Mouse (Mus musculus) cortical plate, adult 2 months (tissue): Measurements from ENCODE around the gene Primpol.

Source experiments
- CTCF ChIP-seq: fragments of 200-500 bp; IDR thresholded peaks from 2 replicates; pipeline ENCODE4 v1.5.1; 2011; ENCODE audit warnings: mild to moderate bottlenecking, control low read depth, low read length; ENCODE audit not compliant: insufficient read depth; ENCODE audit errors: extremely low read depth
- POLR2A ChIP-seq: fragments of 200-500 bp; IDR thresholded peaks from 2 replicates; pipeline ENCODE4 v1.6.1; 2011; ENCODE audit warnings: mild to moderate bottlenecking, low read length, control low read depth; ENCODE audit not compliant: insufficient read depth; ENCODE audit errors: extremely low read depth

DNA sequence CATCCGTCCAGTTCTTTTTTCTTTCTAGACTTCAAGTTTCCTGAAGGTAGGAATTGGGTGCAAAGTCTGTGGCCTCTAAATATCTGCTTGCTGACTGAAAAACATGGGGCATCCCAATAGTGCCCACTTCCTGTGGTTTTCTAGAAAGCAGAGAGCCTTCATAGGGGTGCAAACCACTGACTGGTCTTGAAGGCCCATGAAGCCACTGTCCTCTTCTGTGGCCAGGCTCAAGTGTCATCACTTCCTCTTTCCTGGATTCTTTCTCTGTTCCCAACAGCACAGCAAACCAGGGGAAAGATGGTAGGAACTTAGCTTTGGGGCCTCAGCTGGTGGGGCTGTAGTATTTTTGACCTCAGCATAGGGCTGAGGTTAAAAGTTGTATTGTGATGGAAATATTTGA lies 11.6 kb upstream of the Primpol start:
- TF ChIP-seq CTCF = no peak
- no peak for TF ChIP-seq POLR2A
